Mouse (Mus musculus) ES-Bruce4 (cell line): Measurements from ENCODE around the gene Ube2h. TPM values are rescaled to one million over a fixed set of nuclear protein-coding genes. Genes with fewer than 3 reads are reported as not detected.

Experiments used
- H3K27ac ChIP-seq: 2 replicates; pipeline ENCODE4 v1.5.1; 2012; ENCODE audit warnings: low read length, inconsistent platforms; ENCODE audit not compliant: insufficient read depth
- H3K27me3 ChIP-seq: 2 replicates; pipeline ENCODE4 v1.6.1; 2012; ENCODE audit warnings: mild to moderate bottlenecking, low read length, inconsistent platforms; ENCODE audit not compliant: control insufficient read depth, poor library complexity, insufficient read depth, severe bottlenecking
- H3K36me3 ChIP-seq: 2 replicates; pipeline ENCODE4 v1.6.1; 2012; ENCODE audit warnings: inconsistent platforms, mild to moderate bottlenecking, low read length, moderate library complexity; ENCODE audit not compliant: control insufficient read depth, poor library complexity, insufficient read depth, severe bottlenecking
- H3K4me1 ChIP-seq: one replicate; pipeline ENCODE4 v1.8.1; 2011; ENCODE audit warnings: low read length; ENCODE audit not compliant: control insufficient read depth, insufficient read depth
- H3K4me3 ChIP-seq: 2 replicates; pipeline ENCODE4 v1.5.1; 2011; ENCODE audit warnings: low read depth, mild to moderate bottlenecking, low read length
- H3K9ac ChIP-seq: 2 replicates; pipeline ENCODE4 v1.6.1; 2012; ENCODE audit warnings: low read depth, mild to moderate bottlenecking, inconsistent platforms; ENCODE audit not compliant: poor library complexity, severe bottlenecking
- H3K9me3 ChIP-seq: replicated peaks from 2 replicates; pipeline ENCODE4 v1.6.1; 2012; ENCODE audit warnings: mild to moderate bottlenecking, low read length, inconsistent platforms; ENCODE audit not compliant: control insufficient read depth, poor library complexity, insufficient read depth, severe bottlenecking
- CTCF ChIP-seq: IDR thresholded peaks from one replicate; pipeline ENCODE4 v1.8.1; 2011; ENCODE audit warnings: low read depth, low read length
- EP300 ChIP-seq: IDR thresholded peaks from 2 replicates; pipeline ENCODE4 v1.6.1; 2011; ENCODE audit warnings: low read depth, low read length; ENCODE audit not compliant: insufficient read depth
- POLR2A ChIP-seq: IDR thresholded peaks from one replicate; pipeline ENCODE4 v1.8.1; 2011; ENCODE audit warnings: low read length; ENCODE audit not compliant: insufficient read depth
- polyA plus RNA-seq: library from polyadenylated mRNA; stranded (reverse); fragments of >200 nt; gene quantifications from 2 replicates; pipeline ENCODE4 v1.2.4, GENCODE M21; 2011; ENCODE audit warnings: low read depth; ENCODE audit not compliant: missing spikeins, insufficient read depth, insufficient read length

Gene Ube2h
- polyA plus RNA-seq, 1 experiment, result 64.6 TPM

GRCm38 (mm10) chr6:30161618-30162017, 142.7 kb downstream of the Ube2h start:
- Histone ChIP-seq H3K4me1 (peaks cover 22% of the 10 kb centered on the region), H3K27me3 (no peaks in the 10 kb centered on the region), H3K9ac (peak overlapping the region; percentile 4; the same call in 1 of the 2 replicates), H3K36me3 (peaks cover 6% of the 10 kb centered on the region), H3K4me3 (no peak overlapping the region), H3K27ac (peak overlapping the region; percentile 87), H3K9me3 (no peaks in the 10 kb centered on the region)
- TF ChIP-seq CTCF (no peak), POLR2A (no peak), EP300 (no peak)

Other genes with a start within 250 kb of the Ube2h start
- 71.2 and 76.3 TPM in 2 replicates for gene Zc3hc1, start 86.5 kb upstream of the Ube2h start, polyA plus RNA-seq
- gene Klhdc10, start 97.3 kb upstream of the Ube2h start, polyA plus RNA-seq, result 32.8 and 38.1 TPM in 2 replicates
- 126 and 130 TPM in 2 replicates for gene Tmem209, start 205.2 kb upstream of the Ube2h start, polyA plus RNA-seq
- gene Ssmem1, start 205.3 kb upstream of the Ube2h start, polyA plus RNA-seq, result not detected in 2 replicates
- 1.5 TPM in 1 of 2 replicates, not detected in the other for gene Cpa2, start 237.0 kb upstream of the Ube2h start, polyA plus RNA-seq